Mouse (Mus musculus) heart, embryonic 10.5 days (tissue): Measurements from ENCODE around the gene Cdk5rap1. TPM values are rescaled to one million over a fixed set of nuclear protein-coding genes. Genes with fewer than 3 reads are reported as not detected.
A peak's percentile ranks its signal among the peaks of the same experiment; 100 is the strongest.
"Not testable (repeated sequence)": the region's sequence is repeated elsewhere in the genome, so short reads cannot be mapped to it uniquely, and the experiment has no call there.

Experiments used
- DNase-seq: peaks from one replicate; pipeline ENCODE4 v3.0.0-alpha.2; 2017; ENCODE audit warnings: low spot score
- H3K27ac ChIP-seq: fragments of 300-500 bp; sonication (generic); 2 replicates; pipeline ENCODE4 v1.5.1; 2016; ENCODE audit warnings: mild to moderate bottlenecking
- H3K27me3 ChIP-seq: fragments of 300-500 bp; sonication (generic); 2 replicates; pipeline ENCODE4 v1.6.1; 2016; ENCODE audit warnings: mild to moderate bottlenecking; ENCODE audit not compliant: poor library complexity, insufficient read depth, severe bottlenecking
- H3K36me3 ChIP-seq: fragments of 300-500 bp; sonication (generic); 2 replicates; pipeline ENCODE4 v1.6.1; 2016; ENCODE audit warnings: mild to moderate bottlenecking, moderate library complexity
- H3K4me1 ChIP-seq: fragments of 300-500 bp; sonication (generic); 2 replicates; pipeline ENCODE4 v1.6.1; 2016; ENCODE audit warnings: mild to moderate bottlenecking
- H3K4me3 ChIP-seq: fragments of 300-500 bp; sonication (generic); 2 replicates; pipeline ENCODE4 v1.5.1; 2016; ENCODE audit warnings: mild to moderate bottlenecking, moderate library complexity
- H3K9me3 ChIP-seq: fragments of 300-500 bp; sonication (generic); 2 replicates; pipeline ENCODE4 v1.6.1; 2016; ENCODE audit warnings: mild to moderate bottlenecking, moderate library complexity
- WGBS: fragments of 180-500 bp; shearing (Covaris S2); methylation state at CpG from one replicate; pipeline ENCODE4 v1.1.7; 2016; 5-methylcytosine and 5-hydroxymethylcytosine counted together
- polyA plus RNA-seq: library from polyadenylated mRNA; unstranded; fragments of >200 nt; fragmentation: Nextera tagmentation; extraction: Ambion mirVana; gene quantifications from 2 replicates; pipeline ENCODE4 v1.2.1, GENCODE M21; 2016

Gene Cdk5rap1
- polyA plus RNA-seq, 1 experiment from 2014 or later = 15.7 TPM

GRCm38 (mm10) chr2:154354000-154354425 lies 18.8 kb downstream of the Cdk5rap1 start:
- not testable (repeated sequence) for H3K27me3 ChIP-seq, DNase-seq, H3K4me1 ChIP-seq, H3K9me3 ChIP-seq
- 55% methylated on average over 16 of the region's 19 CpGs for WGBS
- Histone ChIP-seq H3K27ac (peak overlapping the region; percentile 72; the same call in 1 of the 2 replicates), H3K4me3 (peak overlapping the region; percentile 46), H3K36me3 (peaks cover 33% of the 10 kb centered on the region)

- Histone ChIP-seq H3K36me3 (peaks cover 74% of the 10 kb centered on the region), H3K27me3 (no peaks in the 10 kb centered on the region), H3K4me3 (no peak overlapping the region), H3K9me3 (no peaks in the 10 kb centered on the region), H3K4me1 (no peaks in the 10 kb centered on the region), H3K27ac (no peak overlapping the region)
- 92% methylated on average over 3 of the region's 3 CpGs for WGBS
- no peak for DNase-seq
These were observed 24.7 kb downstream of the Cdk5rap1 start for GRCm38 (mm10) chr2:154348152-154348551.

- no peak overlapping the region for H3K27ac ChIP-seq
- H3K36me3 ChIP-seq = peaks cover 41% of the 10 kb centered on the region
- no peak overlapping the region for H3K4me3 ChIP-seq
- no peaks in the 10 kb centered on the region for H3K27me3 ChIP-seq
- no peak for DNase-seq
- 62% methylated on average over 2 of the region's 2 CpGs for WGBS
- no peaks in the 10 kb centered on the region for H3K4me1 ChIP-seq
- H3K9me3 ChIP-seq = no peaks in the 10 kb centered on the region
These were observed 33.5 kb downstream of the Cdk5rap1 start for GRCm38 (mm10) chr2:154339356-154339755.

- Histone ChIP-seq H3K27me3 (no peaks in the 10 kb centered on the region), H3K4me3 (no peak overlapping the region), H3K9me3 (no peaks in the 10 kb centered on the region), H3K36me3 (peaks cover 36% of the 10 kb centered on the region), H3K27ac (no peak overlapping the region), H3K4me1 (no peaks in the 10 kb centered on the region)
- DNase-seq = no peak
- WGBS = 64% methylated on average over 1 of the region's 1 CpGs
These were observed 34.6 kb downstream of the Cdk5rap1 start for GRCm38 (mm10) chr2:154338161-154338560.

GRCm38 (mm10) chr2:154335572-154335971 lies 37.2 kb downstream of the Cdk5rap1 start:
- peaks cover 14% of the 10 kb centered on the region for H3K36me3 ChIP-seq
- H3K4me1 ChIP-seq = no peaks in the 10 kb centered on the region
- DNase-seq = peak; percentile 74
- H3K9me3 ChIP-seq = no peaks in the 10 kb centered on the region
- H3K27ac ChIP-seq = no peak overlapping the region
- no peaks in the 10 kb centered on the region for H3K27me3 ChIP-seq
- 72% methylated on average over 4 of the region's 4 CpGs for WGBS
- H3K4me3 ChIP-seq = no peak overlapping the region

GRCm38 (mm10) chr2:154326852-154327251 lies 46.0 kb downstream of the Cdk5rap1 start:
- 73% methylated on average over 3 of the region's 3 CpGs for WGBS
- Histone ChIP-seq H3K9me3 (no peaks in the 10 kb centered on the region), H3K27ac (no peak overlapping the region), H3K36me3 (no peaks in the 10 kb centered on the region), H3K27me3 (no peaks in the 10 kb centered on the region), H3K4me3 (no peak overlapping the region), H3K4me1 (no peaks in the 10 kb centered on the region)
- no peak for DNase-seq

GRCm38 (mm10) chr2:154313771-154314170 lies 59.0 kb downstream of the Cdk5rap1 start:
- H3K9me3 ChIP-seq, H3K4me3 ChIP-seq, H3K27ac ChIP-seq, H3K27me3 ChIP-seq, H3K4me1 ChIP-seq, DNase-seq, H3K36me3 ChIP-seq: not testable (repeated sequence)
- 72% methylated on average over 5 of the region's 5 CpGs for WGBS

- not testable (repeated sequence) for H3K4me3 ChIP-seq, H3K27me3 ChIP-seq, DNase-seq, H3K27ac ChIP-seq, H3K9me3 ChIP-seq, H3K4me1 ChIP-seq, H3K36me3 ChIP-seq
- WGBS = 76% methylated on average over 4 of the region's 4 CpGs
These were observed 65.9 kb downstream of the Cdk5rap1 start, which contains the start of gene Bpifb9b for GRCm38 (mm10) chr2:154306927-154307326. Gene Bpifb9b, plus strand, starts transcription at chr2:154307227.

GRCm38 (mm10) chr2:154304604-154305003 lies 68.2 kb downstream of the Cdk5rap1 start:
- not testable (repeated sequence) for H3K4me1 ChIP-seq, H3K27ac ChIP-seq, H3K4me3 ChIP-seq, H3K9me3 ChIP-seq, DNase-seq, H3K27me3 ChIP-seq, H3K36me3 ChIP-seq
- 80% methylated on average over 1 of the region's 3 CpGs for WGBS

GRCm38 (mm10) chr2:154301763-154302162 lies 71.0 kb downstream of the Cdk5rap1 start:
- Histone ChIP-seq H3K27ac (no peak overlapping the region), H3K27me3 (no peaks in the 10 kb centered on the region), H3K4me3 (no peak overlapping the region), H3K9me3 (no peaks in the 10 kb centered on the region), H3K4me1 (peaks cover 8% of the 10 kb centered on the region; the same call in 1 of the 2 replicates), H3K36me3 (no peaks in the 10 kb centered on the region)
- DNase-seq = no peak
- WGBS = 83% methylated on average over 3 of the region's 3 CpGs

GRCm38 (mm10) chr2:154300496-154300895 lies 72.3 kb downstream of the Cdk5rap1 start:
- H3K4me1 ChIP-seq = peaks cover 8% of the 10 kb centered on the region; the same call in 1 of the 2 replicates
- 6% methylated on average over 1 of the region's 1 CpGs for WGBS

GRCm38 (mm10) chr2:154294746-154295145 lies 78.1 kb downstream of the Cdk5rap1 start:
- not testable (repeated sequence) for H3K27ac ChIP-seq, H3K4me1 ChIP-seq, H3K27me3 ChIP-seq, H3K4me3 ChIP-seq, H3K36me3 ChIP-seq, H3K9me3 ChIP-seq, DNase-seq
- 1% methylated on average over 10 of the region's 10 CpGs for WGBS

More at GRCm38 (mm10) chr2:154300496-154300895, 72.3 kb downstream of the Cdk5rap1 start:
- H3K4me3 ChIP-seq = no peak overlapping the region
- no peaks in the 10 kb centered on the region for H3K36me3 ChIP-seq
- no peaks in the 10 kb centered on the region for H3K9me3 ChIP-seq
- peak; percentile 81 for DNase-seq
- no peak overlapping the region for H3K27ac ChIP-seq
- H3K27me3 ChIP-seq = no peaks in the 10 kb centered on the region

GRCm38 (mm10) chr2:154292833-154293232 lies 80.0 kb downstream of the Cdk5rap1 start:
- no peak overlapping the region for H3K27ac ChIP-seq
- H3K27me3 ChIP-seq = no peaks in the 10 kb centered on the region
- H3K36me3 ChIP-seq = no peaks in the 10 kb centered on the region
- 67% methylated on average over 1 of the region's 1 CpGs for WGBS
- no peaks in the 10 kb centered on the region for H3K4me1 ChIP-seq
- no peak overlapping the region for H3K4me3 ChIP-seq
- H3K9me3 ChIP-seq = no peaks in the 10 kb centered on the region
- no peak for DNase-seq

GRCm38 (mm10) chr2:154291866-154292265 lies 80.9 kb downstream of the Cdk5rap1 start:
- H3K9me3 ChIP-seq, H3K27ac ChIP-seq, H3K27me3 ChIP-seq, H3K4me1 ChIP-seq, H3K36me3 ChIP-seq, H3K4me3 ChIP-seq, DNase-seq: not testable (repeated sequence)
- 84% methylated on average over 3 of the region's 3 CpGs for WGBS
